Mouse (Mus musculus) thymus, adult 2 months (tissue): ENCODE results near the gene Srgap2. TPM values are rescaled to one million over a fixed set of nuclear protein-coding genes. Genes with fewer than 3 reads are reported as not detected.
A peak's percentile ranks its signal among the peaks of the same experiment; 100 is the strongest.
"Not testable (repeated sequence)": the region's sequence is repeated elsewhere in the genome, so short reads cannot be mapped to it uniquely, and the experiment has no call there.

Experiments
- DNase-seq: peaks from one replicate; pipeline ENCODE4 v3.0.0; 2021
- H3K27ac ChIP-seq: fragments of 200-500 bp; 2 replicates; pipeline ENCODE4 v1.5.1; 2012; ENCODE audit warnings: low read length, control low read depth; ENCODE audit not compliant: control insufficient read depth, insufficient read depth
- H3K27me3 ChIP-seq: fragments of 200-500 bp; 2 replicates; pipeline ENCODE4 v1.6.1; 2012; ENCODE audit warnings: mild to moderate bottlenecking, low read length, moderate library complexity, mixed read lengths; ENCODE audit not compliant: control insufficient read depth, insufficient read depth
- H3K36me3 ChIP-seq: fragments of 200-500 bp; 2 replicates; pipeline ENCODE4 v1.6.1; 2012; ENCODE audit warnings: mild to moderate bottlenecking, low read length, moderate library complexity; ENCODE audit not compliant: control insufficient read depth, insufficient read depth
- H3K4me1 ChIP-seq: fragments of 200-500 bp; replicated peaks from 2 replicates; pipeline ENCODE4 v1.6.1; 2012; ENCODE audit warnings: low read length; ENCODE audit not compliant: control insufficient read depth, insufficient read depth
- H3K4me3 ChIP-seq: fragments of 200-500 bp; 2 replicates; pipeline ENCODE4 v1.5.1; 2012; ENCODE audit warnings: mild to moderate bottlenecking, low read length, control low read depth, moderate library complexity; ENCODE audit not compliant: control insufficient read depth, insufficient read depth
- CTCF ChIP-seq: fragments of 200-500 bp; IDR thresholded peaks from 2 replicates; pipeline ENCODE4 v1.5.1; 2012; ENCODE audit warnings: mild to moderate bottlenecking, control low read depth, low read length, moderate library complexity, borderline replicate concordance; ENCODE audit not compliant: control insufficient read depth, poor library complexity, insufficient read depth; ENCODE audit errors: extremely low read depth
- POLR2A ChIP-seq: fragments of 200-500 bp; IDR thresholded peaks from 2 replicates; pipeline ENCODE4 v1.6.1; 2012; ENCODE audit warnings: mild to moderate bottlenecking, low read length, control low read depth, moderate library complexity; ENCODE audit not compliant: control insufficient read depth, poor library complexity, insufficient read depth; ENCODE audit errors: extremely low read depth
- WGBS: fragments of 180-500 bp; shearing (Covaris S2); methylation state at CpG from one replicate; pipeline ENCODE4 v1.1.7; 2018; 5-methylcytosine and 5-hydroxymethylcytosine counted together
- polyA plus RNA-seq: library from polyadenylated mRNA; depleted of rRNA; stranded (reverse); fragments of >200 nt; gene quantifications from 2 replicates; pipeline ENCODE4 v1.2.3, GENCODE M21; 2012

Srgap2 gene
- polyA plus RNA-seq, 1 experiment: 28.3 TPM

DNA sequence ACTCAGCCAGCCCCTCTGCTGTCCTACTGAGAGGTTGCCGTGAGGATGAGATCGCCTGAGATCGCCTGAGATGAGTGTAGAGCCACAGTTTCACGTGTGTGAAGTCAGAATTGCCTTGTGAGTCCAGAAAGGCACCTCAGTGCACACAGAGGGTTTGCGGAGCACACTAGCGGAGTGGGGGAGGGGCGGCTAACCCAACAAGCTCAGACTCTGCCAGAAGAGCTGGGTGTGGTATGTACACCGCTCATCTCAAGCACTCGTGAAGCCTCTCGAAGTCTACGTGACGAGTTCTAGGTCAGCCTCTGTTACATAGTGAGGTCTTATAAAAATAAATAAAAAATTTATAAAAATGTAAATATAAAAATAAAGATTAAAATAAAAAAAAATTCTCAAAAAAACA, 263.2 kb downstream of the Srgap2 start:
- Histone ChIP-seq H3K27ac (no peak overlapping the region), H3K4me3 (no peak overlapping the region), H3K36me3 (peaks cover 40% of the 10 kb centered on the region), H3K4me1 (no peaks in the 10 kb centered on the region), H3K27me3 (no peaks in the 10 kb centered on the region)
- no peak for DNase-seq
- TF ChIP-seq POLR2A: no peak
- TF ChIP-seq CTCF: no peak
- WGBS: 95% methylated on average over 12 of the region's 12 CpGs

DNA sequence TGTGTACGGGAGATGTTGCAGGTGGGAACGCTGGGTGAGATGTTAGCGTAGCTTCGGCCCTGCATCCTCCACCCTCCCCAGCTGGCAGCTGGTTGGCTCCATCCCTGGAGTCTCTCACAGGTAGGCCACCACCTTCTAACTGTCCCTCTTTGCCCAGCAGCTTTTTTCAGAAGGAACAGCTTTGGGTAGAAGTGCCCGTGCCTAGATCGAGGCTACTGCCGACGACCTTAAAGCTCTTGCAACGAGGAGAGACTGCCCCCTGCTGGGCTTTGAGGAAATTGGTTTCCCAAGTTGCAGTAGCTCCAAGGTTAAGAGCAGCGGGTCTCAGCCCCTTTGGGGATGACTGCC, 266.9 kb downstream of the Srgap2 start:
- Histone ChIP-seq H3K4me1 (no peaks in the 10 kb centered on the region), H3K27me3 (no peaks in the 10 kb centered on the region), H3K27ac (no peak overlapping the region), H3K4me3 (no peak overlapping the region), H3K36me3 (peaks cover 43% of the 10 kb centered on the region)
- DNase-seq: peak; percentile 72
- whole genome bisulfite sequencing: 50% methylated on average over 10 of the region's 10 CpGs
- TF ChIP-seq POLR2A: no peak
- TF ChIP-seq CTCF: peak; percentile 65; the same call in 1 of the 2 replicates

DNA sequence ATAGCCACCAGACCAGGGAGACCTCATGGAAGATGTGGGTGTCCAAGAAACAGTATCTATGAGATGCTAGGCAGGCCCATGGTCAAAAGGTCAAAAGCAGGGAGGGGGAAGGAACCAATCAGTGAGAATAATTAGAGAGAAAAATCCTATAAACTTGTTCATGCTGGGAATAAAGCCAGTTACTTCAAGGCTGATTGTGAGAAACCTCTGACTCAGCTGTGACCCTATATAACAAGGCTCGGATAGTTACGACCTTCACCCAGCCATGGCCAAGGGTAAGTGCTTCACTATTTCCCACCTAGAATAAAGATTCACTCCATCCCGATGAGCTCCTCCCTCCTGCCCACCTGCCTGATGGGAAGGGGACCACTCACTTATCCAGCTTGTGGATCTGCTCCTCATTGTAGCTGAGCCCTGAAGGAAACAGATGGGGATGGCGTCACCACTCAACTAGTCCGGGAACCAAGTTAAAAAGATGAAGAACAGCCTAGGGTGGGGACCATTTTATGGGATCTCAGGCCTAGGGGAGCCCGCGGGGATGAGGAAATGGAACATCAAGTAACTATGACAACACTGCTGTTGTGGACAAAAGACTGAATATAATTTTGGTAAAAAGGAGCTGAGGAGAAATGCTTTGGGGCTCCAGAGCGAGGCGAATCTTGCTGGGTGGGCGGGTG, 267.4 kb downstream of the Srgap2 start:
- Histone ChIP-seq H3K36me3 (peaks cover 46% of the 10 kb centered on the region), H3K4me1 (no peaks in the 10 kb centered on the region), H3K27me3 (no peaks in the 10 kb centered on the region), H3K4me3 (no peak overlapping the region), H3K27ac (no peak overlapping the region)
- no peak for DNase-seq
- 93% methylated on average over 10 of the region's 10 CpGs for WGBS
- TF ChIP-seq CTCF: no peak
- no peak for TF ChIP-seq POLR2A

DNA sequence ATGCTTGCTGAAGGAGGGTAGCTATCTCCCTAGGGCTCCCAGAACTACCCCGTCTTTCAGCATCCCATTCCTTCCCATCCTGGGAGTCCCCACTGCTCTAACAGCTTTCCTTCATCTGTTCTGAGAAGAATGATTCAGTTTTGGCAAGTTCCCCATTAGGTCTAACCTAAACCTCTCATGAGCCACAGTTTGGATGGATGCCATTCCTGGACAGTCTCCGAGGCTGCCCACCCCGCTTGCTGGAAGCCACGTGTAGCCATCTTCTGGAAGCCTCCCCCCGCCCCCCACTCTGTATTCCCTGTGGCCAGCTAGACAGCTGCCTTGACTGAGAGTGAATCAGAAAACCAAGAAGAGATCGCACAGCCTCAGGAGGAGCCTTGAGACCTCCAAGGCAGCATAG, 269.9 kb downstream of the Srgap2 start:
- Histone ChIP-seq H3K27ac (no peak overlapping the region), H3K36me3 (peaks cover 45% of the 10 kb centered on the region), H3K4me3 (no peak overlapping the region), H3K4me1 (no peaks in the 10 kb centered on the region), H3K27me3 (no peaks in the 10 kb centered on the region)
- WGBS: 96% methylated on average over 6 of the region's 6 CpGs
- DNase-seq: no peak
- TF ChIP-seq CTCF (no peak), POLR2A (no peak)

DNA sequence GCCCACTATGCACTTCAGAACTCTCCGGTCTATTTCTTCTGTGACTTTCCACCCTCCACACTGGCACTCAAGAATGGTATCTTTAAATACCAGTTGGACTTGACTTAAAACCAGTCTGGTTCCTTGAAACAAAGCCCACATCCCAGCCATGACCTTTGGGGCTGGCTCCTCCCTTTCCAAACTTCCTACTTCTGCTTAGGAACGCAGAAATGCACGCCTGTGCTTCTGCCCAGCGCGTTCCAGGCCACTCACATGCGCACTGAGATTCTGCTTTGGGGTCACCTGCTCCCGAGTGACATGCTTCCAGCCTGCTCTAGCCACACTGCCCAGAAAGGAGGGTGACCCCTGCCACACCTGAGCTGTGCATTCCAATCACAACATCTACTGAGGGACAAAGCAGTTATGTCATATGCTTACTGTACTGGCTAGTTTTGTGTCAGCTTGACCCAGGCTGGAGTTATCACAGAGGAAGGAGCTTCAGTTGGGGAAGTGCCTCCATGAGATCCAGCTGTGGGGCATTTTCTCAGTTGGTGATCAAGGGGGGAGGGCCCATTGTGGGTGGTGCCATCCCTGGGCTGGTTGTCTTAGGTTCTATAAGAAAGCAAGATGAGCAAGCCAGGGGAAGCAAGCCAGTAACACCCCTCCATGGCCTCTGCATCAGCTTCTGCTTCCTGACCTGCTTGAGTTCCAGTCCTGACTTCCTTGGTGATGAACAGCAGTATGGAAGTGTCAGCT, 274.5 kb downstream of the Srgap2 start:
- not testable (repeated sequence) for H3K4me1 ChIP-seq, H3K4me3 ChIP-seq, H3K27ac ChIP-seq, H3K27me3 ChIP-seq, DNase-seq
- H3K36me3 ChIP-seq: peaks cover 30% of the 10 kb centered on the region
- 55% methylated on average over 7 of the region's 7 CpGs for WGBS

DNA sequence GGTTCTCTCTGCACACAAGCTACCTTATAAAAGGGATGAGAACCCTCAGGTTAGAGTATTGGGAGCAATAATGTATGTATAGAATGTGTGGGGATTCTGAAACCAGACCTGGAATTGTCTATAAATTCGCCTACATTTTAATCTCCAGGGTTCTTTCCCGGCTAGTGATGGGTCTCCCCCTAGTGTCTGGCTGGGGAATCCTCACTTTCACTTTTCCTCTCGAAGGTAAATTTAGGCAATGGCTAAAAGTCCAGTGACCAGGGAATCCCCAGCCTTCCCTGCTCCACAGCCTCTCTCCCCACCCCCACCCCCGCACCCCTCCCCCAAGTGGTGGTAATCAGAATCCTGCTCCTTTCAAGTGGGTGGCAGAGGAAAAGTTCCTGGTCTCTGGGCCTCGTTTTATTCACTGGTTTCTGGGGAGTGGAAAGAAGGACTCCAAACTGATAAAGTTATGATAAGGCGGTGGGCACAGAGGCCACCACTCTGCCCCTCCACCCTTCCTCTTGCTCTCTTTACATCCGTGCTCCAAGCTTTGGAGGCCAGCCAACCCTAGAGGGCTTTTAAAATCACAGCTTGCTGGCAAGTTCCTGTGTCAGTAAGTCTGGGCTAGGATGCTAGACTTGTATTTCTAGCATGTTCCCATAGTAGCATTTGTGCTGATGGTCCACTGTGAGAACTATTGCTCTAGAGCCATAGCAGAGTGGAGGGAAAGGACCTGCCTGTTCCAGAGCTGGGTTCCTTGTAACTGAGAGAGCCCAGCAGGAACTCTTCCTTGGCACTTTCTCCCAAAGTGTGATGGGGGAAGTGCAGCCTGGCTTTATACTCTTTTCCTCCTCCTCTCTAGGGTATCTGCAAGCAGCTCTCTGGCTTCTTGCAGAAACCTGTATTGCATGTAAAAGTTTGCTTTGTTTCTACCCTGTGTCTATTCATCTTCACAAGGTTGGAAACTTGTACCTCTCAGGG, 280.4 kb downstream of the Srgap2 start:
- TF ChIP-seq CTCF (no peak), POLR2A (no peak)
- Histone ChIP-seq H3K27ac (no peak overlapping the region), H3K36me3 (no peaks in the 10 kb centered on the region), H3K4me3 (no peak overlapping the region), H3K4me1 (peaks cover 15% of the 10 kb centered on the region), H3K27me3 (peaks cover 13% of the 10 kb centered on the region; the same call in 1 of the 2 replicates)
- peak; percentile 32 for DNase-seq
- WGBS: 6% methylated on average over 7 of the region's 7 CpGs
